In the genomic region with DNA sequence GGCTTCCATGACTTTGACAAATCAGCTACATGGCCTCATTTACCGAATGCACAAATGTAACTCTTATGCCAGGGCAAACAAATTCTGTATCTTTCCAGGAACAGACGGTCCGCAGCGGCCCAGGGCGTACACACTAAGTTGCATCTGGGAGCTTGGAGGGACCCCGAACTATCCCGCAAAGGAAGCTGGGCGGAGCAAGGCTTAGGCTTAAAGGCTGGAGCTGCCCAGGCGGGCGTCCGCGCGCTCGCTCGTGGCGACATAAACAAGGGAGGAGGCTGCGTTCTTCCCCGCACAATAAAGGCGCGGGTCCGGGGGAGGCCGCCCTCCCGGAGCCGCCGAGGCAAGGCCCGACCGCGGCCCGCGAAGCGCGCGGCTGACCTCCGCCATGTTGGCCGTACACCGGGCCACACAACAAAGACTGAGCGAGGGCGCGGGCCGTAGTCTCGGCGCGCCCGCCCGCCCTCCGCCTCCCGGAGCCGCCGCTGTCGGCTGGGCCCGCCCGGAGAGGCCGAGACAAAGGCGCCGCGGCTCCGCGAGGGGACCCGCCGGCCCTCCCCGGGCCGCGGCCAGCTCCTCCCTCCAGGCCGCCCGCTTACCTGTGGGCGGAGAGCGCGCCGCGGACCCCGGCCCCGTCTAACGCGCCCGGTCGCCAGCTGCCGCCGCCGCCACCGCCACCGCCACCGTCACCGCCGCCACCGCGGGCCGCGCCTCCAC, we compare ENCODE assay signal across 1 mouse cellular context.
TF ChIP-seq lines count a peak whose summit lies in the region.

A gene (plus strand): TSS at position 479 of the 714 bp plus-strand sequence.
A gene (minus strand): TSS at position 714 of the 714 bp plus-strand sequence.

TF ChIP-seq in CH12.LX, 34 proteins besides CTCF, POLR2A, EP300 and RAD21:
- TF ChIP-seq JUND (conservative IDR thresholded peaks at IDR 0.05; ENCODE audit: low read depth, low read length) = no peak
- no peak for TF ChIP-seq ELF1 (IDR thresholded peaks at IDR 0.05; ENCODE audit: low read depth, low read length)
- TF ChIP-seq UBTF (IDR thresholded peaks at IDR 0.05; ENCODE audit: low read depth, low read length) = peak; percentile 28; the same call in 1 of the 2 replicates
- TF ChIP-seq MYC (IDR thresholded peaks at IDR 0.05; ENCODE audit: low read depth, low read length) = no peak
- no peak for TF ChIP-seq MAFK (IDR thresholded peaks at IDR 0.05; ENCODE audit: insufficient replicate concordance, low read length)
- no peak for TF ChIP-seq GABPA (IDR thresholded peaks at IDR 0.05; ENCODE audit: insufficient replicate concordance, low read depth, low read length)
- TF ChIP-seq TCF12 (IDR thresholded peaks at IDR 0.05; ENCODE audit: low read depth, low read length) = 0 out of 2 replicates have a peak, but pooled peaks have one; percentile 26
- no peak for TF ChIP-seq ZMIZ1 (IDR thresholded peaks at IDR 0.05; ENCODE audit: low read depth, low read length)
